Mouse (Mus musculus): ENCODE measurements around the gene Gngt2.
"Not testable (repeated sequence)": the region's sequence is repeated elsewhere in the genome, so short reads cannot be mapped to it uniquely, and the experiment has no call there.

Gene Gngt2

DNA sequence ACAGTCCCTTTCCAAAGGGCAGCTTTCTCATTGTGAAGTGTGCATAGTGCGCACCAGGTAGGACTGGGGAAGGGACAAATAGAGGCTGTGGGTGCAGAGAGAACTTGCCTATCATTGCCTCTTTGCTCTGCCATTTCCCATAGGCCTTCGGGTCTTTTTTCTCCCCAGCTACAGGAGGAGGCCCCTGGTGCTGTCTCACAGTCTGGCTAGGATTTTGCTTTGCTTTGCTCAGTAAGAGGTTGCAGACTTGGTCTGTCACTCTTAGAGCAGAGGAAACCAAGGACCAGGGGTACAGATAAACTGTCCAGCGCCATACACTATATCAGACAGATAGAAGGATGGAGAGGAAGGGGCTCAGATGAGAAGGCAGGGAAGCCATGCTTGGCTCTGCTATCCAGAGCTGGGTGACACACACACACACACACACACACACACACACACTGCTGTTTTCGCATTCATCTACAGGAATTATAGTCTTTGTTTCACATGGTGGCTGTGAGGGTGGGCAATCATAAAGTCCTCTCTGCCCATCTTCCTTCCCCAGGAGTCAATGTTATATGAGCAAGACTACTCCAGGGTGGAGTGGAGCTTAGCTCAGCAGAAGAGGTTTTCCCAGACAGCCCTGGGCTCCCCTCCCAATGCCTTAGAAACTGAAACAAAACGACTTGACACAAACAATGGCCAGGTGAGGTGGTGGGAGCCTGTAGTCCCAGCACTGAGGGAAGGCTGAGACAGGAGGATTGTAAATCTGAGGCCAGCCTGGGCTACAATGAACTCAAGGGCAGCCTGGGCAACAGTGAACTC is 3.9 kb downstream of the Gngt2 start:
- DNase-seq (ENCODE audit: low read depth), result no peak

DNA sequence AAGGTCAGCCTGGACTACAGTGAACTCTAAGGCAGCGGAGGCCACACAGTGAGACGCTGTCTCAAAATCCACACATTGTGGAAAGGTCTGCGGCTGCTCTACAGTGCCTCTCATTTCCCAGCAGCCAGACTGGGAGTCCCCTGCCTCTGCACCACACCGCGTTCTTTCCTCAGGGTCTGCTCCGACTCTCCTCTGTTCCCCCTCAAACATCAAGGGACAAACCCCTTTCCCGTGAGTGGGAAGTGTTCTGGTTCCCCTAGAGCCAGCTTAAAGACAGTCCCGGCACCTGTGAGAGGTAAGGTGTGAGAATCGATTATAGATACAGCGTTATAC is 4.4 kb downstream of the Gngt2 start:
- no peak for DNase-seq (ENCODE audit: low read depth)

DNA sequence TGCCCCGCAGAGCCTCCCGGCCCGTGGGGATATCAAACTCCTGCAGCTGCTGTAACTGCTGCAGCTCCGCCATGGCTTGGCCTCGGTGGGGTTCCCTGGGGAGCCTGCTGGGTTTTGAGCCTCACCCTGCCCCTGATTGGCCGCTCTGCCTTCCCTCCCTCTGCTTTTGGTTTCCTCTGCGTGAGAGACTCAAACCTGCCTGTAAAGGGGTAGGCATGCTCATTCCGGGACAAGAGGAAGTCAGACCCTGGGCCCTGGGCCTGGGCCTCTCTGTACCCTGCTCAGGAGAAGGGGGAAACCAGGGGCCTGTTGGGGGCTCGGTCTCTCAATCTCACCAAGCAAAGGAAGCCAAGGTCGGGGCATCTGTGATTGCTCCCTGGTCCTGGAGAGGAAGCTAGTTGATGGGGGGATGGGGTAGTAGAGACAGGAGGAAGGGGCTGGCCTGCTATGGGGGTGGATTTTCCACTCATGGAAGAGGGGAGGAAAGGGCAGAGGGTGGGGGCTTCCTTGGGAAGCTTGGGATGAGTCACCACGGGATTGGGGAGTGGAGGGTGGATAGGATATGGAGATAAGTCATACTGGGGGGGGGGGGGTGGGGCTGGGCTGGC is 5.2 kb downstream of the Gngt2 start, which contains the start of gene Abi3:
Abi3 (minus strand) TSS at position 403 of the 608 bp plus-strand sequence.
- DNase-seq (ENCODE audit: low read depth), result no peak

DNA sequence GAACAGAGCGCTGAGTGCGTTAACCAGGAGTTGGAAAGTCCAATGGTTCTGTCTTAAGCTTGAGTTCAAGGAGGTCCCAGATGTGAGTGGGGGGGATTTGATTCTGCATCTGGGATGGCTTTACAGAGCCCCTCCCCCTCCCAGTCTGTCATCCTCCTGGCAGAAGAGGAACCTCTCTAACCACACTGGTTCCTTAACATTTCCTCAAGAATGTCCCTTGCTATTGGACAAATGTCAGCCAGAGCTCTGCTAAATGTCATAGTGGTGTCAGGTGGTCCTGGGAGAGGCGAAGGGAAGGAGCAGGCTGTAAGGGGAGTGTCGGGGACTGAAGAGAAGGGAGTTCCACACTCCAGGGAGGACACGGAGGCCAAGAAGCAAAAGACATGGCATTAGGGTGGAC is 5.9 kb downstream of the Gngt2 start:
- DNase-seq (ENCODE audit: low read depth), result no peak

DNA sequence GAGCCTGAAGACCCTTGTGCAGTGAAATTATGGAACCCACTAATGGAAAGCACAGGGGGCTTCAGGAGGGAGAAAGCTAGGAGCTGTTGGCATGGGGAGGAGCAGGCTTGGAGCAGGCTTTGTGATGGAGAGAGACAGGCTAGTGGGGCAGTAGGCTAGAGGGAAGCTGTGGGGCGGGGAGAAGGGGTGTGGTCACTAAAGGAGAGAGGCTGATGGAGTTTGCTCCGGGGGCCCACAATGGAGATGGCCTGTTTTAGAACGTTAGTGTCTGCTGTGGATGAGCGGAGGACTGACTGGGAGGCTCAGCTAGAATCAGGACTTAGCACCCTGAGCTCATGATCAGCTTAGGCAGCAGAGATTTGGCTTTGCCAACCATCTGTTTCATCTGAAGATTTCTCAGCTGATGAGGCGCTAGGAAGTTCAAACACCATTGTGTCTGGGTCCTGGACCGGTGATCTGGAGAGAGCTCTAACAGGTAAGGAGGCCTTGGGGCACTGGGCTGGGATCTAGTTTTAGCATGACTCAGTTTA is 6.5 kb downstream of the Gngt2 start:
- no peak for DNase-seq (ENCODE audit: low read depth)

DNA sequence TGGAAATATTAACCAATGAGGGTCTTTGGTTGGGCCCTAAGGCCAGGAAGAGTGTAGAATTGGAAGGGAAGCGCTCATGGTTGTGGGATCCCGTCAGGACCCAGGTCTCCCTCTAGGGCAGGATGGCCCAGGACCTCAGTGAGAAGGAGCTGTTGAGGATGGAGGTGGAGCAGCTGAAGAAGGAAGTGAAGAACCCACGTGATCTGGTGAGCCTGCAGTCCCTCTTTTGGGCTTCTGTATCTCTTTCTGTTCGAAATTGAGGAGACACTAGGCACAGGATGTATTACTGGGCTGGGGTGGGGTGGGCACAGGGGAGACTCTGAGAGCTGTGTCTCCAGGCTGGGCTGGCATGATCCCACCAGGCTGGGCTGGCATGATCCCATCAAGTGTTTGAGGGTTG is 7.9 kb downstream of the Gngt2 start:
- DNase-seq (ENCODE audit: low read depth), result no peak

DNA sequence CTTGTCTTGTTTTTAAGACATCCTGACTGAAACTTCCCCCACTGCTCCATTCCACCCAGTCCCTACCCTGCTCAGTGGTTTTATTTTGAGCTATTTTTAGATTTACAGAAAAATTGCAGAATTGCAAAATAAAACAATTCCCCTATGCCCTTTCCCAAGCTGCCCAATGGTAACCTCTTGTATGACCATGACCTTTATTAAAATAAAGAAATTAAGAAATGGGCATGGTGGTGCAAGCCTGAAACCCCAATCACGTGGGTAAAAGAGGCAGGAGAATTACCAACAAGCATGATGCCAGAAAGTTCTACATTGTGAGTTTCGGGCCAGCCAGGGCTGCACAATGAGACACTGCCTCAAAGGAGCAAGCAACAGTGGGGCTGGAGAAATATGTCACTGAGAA is 13.9 kb downstream of the Gngt2 start:
- no peak for DNase-seq (ENCODE audit: low read depth)

DNA sequence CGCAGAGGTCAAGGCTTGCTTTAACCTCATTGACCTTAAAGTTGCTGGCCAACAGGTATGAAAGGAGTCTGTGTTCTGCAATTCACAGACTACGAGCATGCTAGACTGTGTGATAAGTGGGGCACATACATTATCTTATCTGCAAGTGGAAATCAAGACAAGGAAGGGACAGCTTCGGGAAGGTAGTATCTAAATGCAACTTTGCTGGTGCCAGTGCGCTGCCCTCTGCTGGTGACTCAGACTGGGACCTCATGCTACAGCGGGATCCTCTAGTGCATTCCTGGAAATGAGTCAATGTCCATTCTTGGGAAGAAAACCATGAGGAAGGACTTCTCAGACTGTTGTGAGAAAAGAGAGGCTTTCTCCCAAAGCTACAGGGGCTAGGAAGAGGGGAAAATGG is 16.7 kb downstream of the Gngt2 start:
- DNase-seq (ENCODE audit: low read depth), result no peak

DNA sequence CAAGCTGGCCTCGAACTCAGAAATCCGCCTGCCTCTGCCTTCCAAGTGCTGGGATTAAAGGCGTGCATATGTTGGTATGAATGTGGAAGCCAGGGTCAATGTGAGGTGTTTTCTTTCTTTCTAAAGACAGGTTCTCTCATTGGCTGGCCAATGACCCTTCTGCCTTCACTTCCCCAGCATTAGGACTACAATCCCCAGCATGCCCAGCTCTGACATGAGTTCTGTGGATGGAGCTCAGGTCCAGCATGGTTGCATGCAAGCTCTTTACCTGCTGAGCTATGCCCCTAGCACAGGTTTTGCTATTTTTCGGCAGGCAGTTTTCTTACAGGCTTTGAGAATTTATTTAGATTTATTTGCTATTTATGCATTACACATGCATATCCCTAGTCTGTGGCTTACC is 20.3 kb downstream of the Gngt2 start:
- DNase-seq (ENCODE audit: low read depth), result no peak

DNA sequence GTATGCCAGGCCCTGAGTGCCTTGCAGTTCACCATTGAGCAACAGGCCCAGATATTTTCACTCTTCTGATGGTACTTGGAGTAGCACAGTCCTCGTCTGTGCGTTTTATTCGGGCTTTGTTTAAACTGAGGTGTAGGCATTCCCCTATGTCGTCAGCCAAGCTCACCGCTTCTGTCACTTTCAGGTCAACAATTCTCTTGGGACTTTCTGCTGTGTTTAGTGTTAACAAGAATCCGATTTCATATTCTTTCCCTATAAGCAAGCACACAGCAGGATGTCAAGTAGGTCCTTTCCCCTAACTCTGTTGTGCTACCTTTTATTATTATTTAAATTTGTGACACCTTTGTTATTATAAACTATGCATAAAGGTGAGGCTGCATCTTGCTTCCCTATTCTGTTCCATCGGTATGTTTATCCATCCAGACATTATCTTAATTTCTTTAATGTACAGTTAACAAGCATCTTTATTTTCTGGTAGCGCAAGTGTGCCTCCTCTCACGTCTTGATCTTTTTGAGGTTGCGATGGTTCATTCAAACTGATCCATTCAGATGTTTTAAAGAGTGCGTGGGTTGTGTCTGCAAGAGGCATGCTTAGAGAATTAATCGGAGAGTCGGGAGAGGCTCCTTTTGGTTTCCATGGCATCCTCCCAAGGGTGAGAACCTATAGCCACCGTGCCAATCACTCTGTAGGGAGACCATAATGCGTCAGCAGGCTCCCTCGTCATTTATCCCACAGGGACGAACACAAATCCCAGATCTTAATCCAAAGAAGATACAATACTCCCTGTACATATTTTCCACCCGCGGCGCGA is 20.9 kb downstream of the Gngt2 start:
- no peak for DNase-seq (ENCODE audit: low read depth)

DNA sequence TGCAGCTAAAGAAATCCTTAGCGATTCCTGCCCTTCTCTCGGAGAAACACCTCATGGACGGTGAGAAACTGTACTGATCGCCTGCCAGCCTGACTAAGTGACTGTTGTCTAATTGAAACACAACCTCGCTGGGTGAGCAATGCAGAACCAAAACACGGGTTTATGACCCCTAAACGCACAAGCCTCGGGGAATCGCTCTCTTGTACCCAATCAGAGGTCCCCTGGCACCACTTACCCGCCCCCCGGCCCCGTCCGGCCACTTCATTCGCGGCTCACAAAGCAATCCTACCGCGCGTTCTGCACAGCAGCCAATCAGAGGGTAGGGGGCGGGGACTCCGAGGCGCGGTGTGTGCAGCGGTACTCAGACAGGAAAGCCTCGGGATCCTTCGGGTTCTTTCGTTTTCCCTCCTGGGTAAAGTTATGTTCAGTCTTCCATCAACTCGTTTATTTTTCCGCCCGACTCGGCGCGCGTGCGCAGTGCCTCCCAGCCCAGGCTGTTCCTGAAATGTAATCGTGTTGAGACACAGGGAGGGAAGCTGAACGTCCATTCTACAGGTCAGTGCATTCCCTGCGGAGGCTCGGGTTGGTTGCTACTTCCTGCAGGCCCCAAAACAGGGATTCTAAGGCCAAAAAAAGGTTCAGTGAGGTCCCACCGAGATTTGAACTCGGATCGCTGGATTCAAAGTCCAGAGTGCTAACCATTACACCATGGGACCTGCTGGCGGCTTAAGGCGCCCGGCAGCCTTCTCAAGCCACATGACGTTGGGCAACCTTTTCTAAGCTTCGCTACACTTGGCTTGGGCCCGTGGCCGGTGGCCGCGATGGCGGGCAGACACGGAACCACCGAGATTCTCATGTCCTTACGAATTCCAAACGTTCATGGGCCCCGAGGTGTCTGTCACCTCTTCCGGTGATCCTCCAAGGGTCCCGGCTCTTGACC is 21.8 kb downstream of the Gngt2 start:
- DNase-seq (ENCODE audit: low read depth), result peak; percentile 94

DNA sequence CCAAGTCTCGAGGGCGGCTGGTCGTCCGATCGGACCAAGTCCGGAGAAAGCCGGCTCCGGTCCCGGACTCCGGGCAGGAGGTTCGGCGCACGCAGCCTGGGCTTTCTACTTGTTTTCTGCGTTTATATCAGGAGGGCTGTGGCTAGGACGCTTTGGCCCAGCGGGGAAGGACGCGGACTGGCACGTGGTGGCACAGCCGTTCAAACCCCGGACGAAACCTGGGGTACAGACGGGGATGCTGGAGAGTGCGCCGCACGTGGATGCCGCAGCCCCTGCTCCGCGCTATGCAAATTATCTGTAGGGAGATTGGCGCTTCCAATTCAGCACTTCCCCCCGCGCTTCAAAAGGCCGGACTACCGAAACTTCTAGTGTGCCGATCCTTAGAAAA is 22.4 kb downstream of the Gngt2 start:
- DNase-seq (ENCODE audit: low read depth), result peak; percentile 46

DNA sequence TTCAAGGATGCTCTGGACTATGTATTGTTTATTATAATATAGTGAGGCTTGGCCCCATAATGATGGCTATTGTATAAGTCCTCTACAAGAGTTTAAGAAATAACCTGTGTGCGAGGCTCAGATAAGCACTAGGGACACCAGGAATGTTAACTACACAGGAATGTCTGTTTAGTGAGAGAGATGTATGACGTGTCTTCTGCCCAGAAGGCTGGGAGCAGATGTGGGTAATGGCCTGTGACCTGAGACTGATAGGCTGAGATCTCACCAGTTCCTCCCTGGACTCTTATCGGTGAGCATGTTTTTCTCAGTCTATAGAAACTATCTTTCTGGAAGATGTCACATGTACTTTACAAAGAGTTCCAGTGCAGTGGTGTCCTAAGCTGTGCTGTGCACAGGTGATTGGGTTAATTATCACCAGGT is 23.1 kb downstream of the Gngt2 start:
- no peak for DNase-seq (ENCODE audit: low read depth)

DNA sequence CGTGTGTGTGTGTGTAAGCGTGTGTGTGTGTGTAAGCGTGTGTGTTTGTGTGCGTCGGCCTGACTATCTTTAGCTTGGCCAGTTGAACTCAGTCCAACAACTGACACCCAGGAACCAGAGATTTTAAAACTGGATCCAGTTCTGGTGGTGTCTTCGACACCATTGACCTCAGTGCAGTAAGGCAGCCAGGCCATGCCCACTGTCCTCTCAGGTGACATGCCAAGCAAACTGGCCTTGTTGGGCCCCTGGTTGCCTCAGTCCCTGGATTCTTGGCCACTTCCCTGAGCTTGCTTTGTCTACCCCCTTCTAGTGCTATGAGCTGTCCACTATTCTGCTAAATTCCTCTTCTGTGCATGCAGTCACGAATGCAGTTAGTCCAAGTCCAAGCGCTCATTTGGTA is 24.4 kb downstream of the Gngt2 start:
- no peak for DNase-seq (ENCODE audit: low read depth)

DNA sequence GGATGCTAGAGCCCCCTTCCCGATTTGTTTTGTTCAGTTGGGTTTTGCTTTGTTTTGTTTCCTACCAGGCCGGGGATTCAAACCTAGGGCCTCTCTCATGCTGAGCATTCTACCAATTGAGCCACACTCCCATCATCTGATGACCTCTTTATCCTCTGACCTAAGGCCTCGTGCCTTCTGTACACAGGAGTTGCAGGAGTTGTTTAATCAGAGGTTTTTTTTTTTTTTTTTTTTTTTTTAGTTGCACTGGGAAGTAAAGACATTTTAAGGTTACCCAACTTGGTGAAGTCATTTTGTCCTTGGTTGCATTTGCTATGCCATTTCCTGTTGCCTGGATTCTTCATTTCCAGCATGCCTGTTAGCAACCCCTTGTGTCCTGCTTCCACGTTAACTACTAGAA is 32.4 kb downstream of the Gngt2 start:
- no peak for DNase-seq (ENCODE audit: low read depth)

DNA sequence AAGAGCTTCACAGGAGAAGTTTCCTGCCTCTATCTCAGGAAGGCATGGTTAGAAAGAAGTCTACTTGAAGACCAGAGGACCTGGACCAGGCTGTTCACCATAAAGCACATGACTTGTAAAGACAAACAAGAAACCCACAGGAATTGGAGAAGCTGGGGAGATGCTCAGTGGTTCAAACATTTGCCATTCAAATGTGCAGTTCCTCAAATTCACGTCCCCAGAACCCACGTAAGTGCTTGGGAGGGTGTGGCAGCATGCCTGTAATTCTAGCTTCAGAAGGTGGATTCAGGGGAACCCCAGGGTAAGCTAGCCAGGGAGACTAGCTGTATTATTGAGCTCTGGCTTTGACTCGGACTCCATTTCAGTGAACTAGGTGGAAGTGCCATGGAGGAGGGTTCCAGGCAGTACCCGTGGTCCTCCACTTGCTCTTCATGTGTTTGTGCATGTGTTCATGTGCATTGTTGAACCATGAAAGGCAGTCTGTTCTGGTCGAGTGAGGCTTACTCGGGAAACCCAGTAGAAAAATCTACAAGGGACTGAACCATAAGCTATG is 33.0 kb downstream of the Gngt2 start:
- DNase-seq (ENCODE audit: low read depth), result no peak

DNA sequence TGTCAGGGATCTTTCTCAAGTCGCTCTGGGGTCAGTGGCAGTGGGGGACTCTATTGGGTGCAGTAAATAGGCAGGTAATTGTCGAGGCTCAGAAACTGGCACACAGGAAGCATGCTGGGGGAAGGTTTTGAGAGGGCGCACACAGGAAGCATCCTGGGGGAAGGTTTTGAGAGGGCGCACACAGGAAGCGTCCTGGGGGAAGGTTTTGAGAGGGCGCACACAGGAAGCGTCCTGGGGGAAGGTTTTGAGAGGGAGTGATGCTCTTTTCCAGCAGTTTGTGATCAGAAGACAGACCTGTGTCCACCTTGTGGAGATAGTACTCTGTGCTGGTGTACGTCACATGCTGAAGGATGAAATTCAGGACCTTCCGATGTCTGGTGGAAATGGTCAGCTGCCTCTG is 38.8 kb downstream of the Gngt2 start:
- DNase-seq (ENCODE audit: low read depth), result no peak

DNA sequence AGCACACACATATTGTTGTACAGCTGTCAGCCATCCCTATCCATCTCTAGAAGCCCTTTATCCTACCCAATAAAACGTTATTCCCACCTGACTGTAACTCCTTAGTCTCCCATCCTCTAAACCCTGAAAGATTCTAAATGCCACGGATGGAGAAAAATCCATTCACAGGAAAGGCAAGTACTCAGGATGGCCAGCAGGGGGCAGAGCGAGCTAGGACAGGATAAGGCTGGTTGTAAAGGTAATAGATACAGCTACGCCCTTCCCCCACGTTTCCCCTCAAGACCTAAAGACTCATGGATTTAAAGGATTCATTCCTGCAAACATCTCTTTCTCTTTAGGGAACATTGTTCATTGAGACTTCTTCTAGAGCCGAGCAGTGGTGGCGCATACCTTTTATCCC is 39.3 kb downstream of the Gngt2 start:
- no peak for DNase-seq (ENCODE audit: low read depth)

DNA sequence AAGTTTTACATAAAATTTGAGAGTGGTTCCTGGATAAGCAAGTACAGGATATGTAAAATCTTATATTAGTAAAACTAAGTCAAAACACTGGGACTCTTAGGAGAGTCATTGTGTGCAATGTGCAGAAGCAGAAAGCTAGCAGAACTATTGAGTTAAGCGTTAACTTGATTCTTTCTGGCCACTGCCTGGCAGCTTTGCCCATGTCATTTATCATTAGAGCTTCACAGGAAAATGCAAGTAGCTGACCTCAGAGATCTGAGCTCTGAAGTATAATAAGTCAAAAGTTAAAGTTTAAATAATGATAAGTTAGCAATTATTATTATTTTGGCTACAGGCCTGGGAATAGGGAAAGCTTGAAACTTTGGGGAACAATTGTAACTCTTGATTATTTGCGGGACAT is 42.8 kb downstream of the Gngt2 start:
- not testable (repeated sequence) for DNase-seq (ENCODE audit: low read depth)

DNA sequence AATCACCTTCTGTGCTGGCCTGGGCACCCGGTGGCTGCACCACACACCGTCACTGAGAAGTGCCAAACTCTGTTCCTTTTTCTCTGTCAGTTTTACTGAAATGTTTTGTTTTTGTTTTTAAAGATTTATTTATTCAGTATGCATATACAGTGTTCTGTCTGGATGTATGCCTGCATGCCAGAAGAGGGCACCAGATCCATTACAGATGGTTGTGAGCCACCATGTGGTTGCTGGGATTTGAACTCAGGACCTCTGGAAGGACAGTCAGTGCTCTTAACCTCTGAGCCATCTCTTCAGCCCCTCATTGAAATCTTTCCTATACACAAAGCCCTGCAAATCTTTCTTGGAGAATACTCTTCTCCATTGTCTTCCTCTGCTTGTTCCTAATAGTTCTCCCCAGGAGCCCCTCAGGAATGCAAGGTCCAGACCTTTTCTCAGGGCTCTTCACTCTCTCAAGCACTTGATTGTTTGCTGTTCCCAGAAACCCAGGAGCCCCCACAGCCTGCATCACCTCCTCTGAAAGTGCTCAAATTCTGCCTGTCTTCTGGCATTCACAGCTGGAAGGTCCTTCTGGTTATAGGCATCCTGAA is 53.5 kb downstream of the Gngt2 start:
- no peak for DNase-seq (ENCODE audit: low read depth)

All from fibroblast of lung, adult 2 months (primary cell).